Mouse (Mus musculus): ENCODE data around the gene Psd. TPM values are rescaled to one million over a fixed set of nuclear protein-coding genes. Genes with fewer than 3 reads are reported as not detected.

Gene Psd
- polyA plus RNA-seq, 1 experiment from 2014 or later = 11.9 TPM

DNA sequence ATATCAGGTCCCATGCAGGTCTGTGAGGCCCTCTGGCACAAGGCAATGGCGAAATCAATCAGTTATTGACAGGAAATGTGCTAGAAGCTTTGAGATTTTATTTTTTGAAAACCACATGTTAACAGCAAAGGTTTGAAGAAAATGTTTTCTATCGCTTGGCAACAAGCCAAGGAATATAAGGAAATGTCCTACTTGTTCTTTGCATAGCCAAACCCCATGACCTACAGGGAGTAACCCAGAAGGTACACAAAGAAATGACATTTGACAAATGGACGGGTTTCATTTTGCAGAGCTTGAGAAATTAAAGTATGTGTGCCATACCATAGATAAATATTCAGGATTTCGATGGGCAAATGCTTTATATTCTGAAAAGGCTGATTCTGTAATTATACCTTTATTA, 30.0 kb downstream of the Psd start:
- ChIA-PET POLR2A (no interaction called here), CTCF (interaction anchor here (1.2 kb wide), 1 partner anchor 211 kb away, joined by 4 read pairs; no protein-coding TSS in a partner anchor)
- peaks cover 18% of the 10 kb centered on the region for H3K27me3 ChIP-seq
- ATAC-seq = no peak
- no peak for DNase-seq (ENCODE audit: low read depth, low spot score)
- TF ChIP-seq CTCF (IDR thresholded peaks at IDR 0.05) = no peak
- in situ Hi-C loops (cut with MboI; ENCODE audit: low pct_unique_long_range_greater_than_20kb) = no loop called here

- ChIA-PET CTCF (interaction anchor here (1.0 to 1.2 kb wide), 2 partner anchors 13 to 22 kb away, joined by 4 to 5 read pairs; partner anchors contain the start of gene Nfkb2), POLR2A (no interaction called here)
- no peak for TF ChIP-seq CTCF (IDR thresholded peaks at IDR 0.05)
- no peak for ATAC-seq
- H3K27me3 ChIP-seq = peaks cover 18% of the 10 kb centered on the region
- in situ Hi-C loops (cut with MboI; ENCODE audit: low pct_unique_long_range_greater_than_20kb) = no loop called here
- DNase-seq (ENCODE audit: low read depth, low spot score) = no peak
These were observed 36.3 kb downstream of the Psd start for GRCm38 (mm10) chr19:46290535-46291105.

GRCm38 (mm10) chr19:46287566-46287965, 39.4 kb downstream of the Psd start:
- ChIA-PET CTCF (interaction anchor here (0.6 to 2.3 kb wide), 4 partner anchors 12 to 151 kb away, joined by 3 to 10 read pairs (median 5); partner anchors contain the start of gene Nfkb2), POLR2A (interaction anchor here (1.7 kb wide), 1 partner anchor 41 kb away, joined by 5 read pairs; the partner anchor contains the start of gene Fbxl15)
- TF ChIP-seq CTCF (IDR thresholded peaks at IDR 0.05) = no peak
- in situ Hi-C loops (cut with MboI; ENCODE audit: low pct_unique_long_range_greater_than_20kb) = no loop called here
- ATAC-seq (no peak), DNase-seq (ENCODE audit: low read depth, low spot score) (no peak)
- H3K27me3 ChIP-seq = peaks cover under 1% of the 10 kb centered on the region

DNA sequence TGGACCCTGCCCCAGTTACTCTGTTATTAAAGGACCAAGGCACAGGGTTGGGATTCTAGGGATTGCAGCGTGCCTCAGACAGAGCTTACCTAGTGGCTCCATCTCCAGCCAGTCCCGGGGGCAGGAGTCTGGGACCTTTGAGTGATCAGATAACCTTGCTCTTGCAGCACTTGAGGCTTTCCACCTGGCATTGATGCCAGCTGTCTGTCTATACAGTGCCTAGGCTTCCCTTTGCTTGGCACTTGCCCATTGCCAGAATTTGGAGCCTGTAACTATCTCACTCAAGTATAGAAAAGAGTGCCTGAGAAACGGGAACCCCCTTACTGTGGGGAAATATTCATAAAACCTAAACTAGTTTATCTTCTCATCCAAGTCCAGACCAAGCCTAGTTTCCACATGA, 40.0 kb downstream of the Psd start:
- DNase-seq (ENCODE audit: low read depth, low spot score) = no peak
- ATAC-seq = no peak
- POLR2A ChIA-PET = no interaction called here
- TF ChIP-seq CTCF (IDR thresholded peaks at IDR 0.05) = no peak
- CTCF ChIA-PET = interaction anchor here (0.6 to 2.3 kb wide), 3 partner anchors 13 to 140 kb away, joined by 3 to 10 read pairs (median 4); partner anchors contain the start of gene Nfkb2
- H3K27me3 ChIP-seq = no peaks in the 10 kb centered on the region
- in situ Hi-C loops (cut with MboI; ENCODE audit: low pct_unique_long_range_greater_than_20kb) = no loop called here

DNA sequence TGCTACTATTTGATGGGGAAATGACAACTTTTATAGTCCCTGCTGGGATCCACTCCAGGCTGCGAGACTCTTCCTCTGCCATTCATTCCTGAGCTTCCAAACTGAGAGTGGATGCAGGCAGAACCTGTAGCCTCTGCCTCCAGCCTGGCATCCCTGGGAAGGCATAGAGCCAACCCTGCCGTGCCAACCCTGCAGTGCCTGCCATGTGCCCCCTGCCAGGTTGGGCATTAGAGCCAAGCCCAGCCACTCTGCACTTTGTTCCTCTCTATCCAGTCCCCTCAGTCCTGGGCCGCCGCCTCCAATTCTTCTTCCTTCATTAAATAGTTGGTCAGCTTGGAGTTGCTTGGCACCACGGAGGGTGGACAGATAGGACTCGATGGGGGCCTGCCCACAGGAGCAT, 40.9 kb downstream of the Psd start:
- ChIA-PET POLR2A (interaction anchor here (0.6 to 1.2 kb wide), 2 partner anchors 45 to 140 kb away, joined by 3 to 4 read pairs; no protein-coding TSS in a partner anchor), CTCF (interaction anchor here (1.3 kb wide), 1 partner anchor 15 kb away, joined by 3 read pairs; no protein-coding TSS in a partner anchor)
- TF ChIP-seq CTCF (IDR thresholded peaks at IDR 0.05) = no peak
- in situ Hi-C loops (cut with MboI; ENCODE audit: low pct_unique_long_range_greater_than_20kb) = no loop called here
- ATAC-seq (no peak), DNase-seq (ENCODE audit: low read depth, low spot score) (no peak)
- H3K27me3 ChIP-seq = no peaks in the 10 kb centered on the region

- H3K27me3 ChIP-seq = no peaks in the 10 kb centered on the region
- ATAC-seq (no peak), DNase-seq (ENCODE audit: low read depth, low spot score) (no peak)
- in situ Hi-C loops (cut with MboI; ENCODE audit: low pct_unique_long_range_greater_than_20kb) = no loop called here
- no peak for TF ChIP-seq CTCF (IDR thresholded peaks at IDR 0.05)
- CTCF ChIA-PET = interaction anchor here (1.3 kb wide), 1 partner anchor 14 kb away, joined by 3 read pairs; no protein-coding TSS in a partner anchor
- POLR2A ChIA-PET = interaction anchor here (1.2 kb wide), 1 partner anchor 45 kb away, joined by 4 read pairs; no protein-coding TSS in a partner anchor
These were observed 41.3 kb downstream of the Psd start for GRCm38 (mm10) chr19:46285631-46286030.

GRCm38 (mm10) chr19:46284686-46285085, 42.3 kb downstream of the Psd start:
- TF ChIP-seq CTCF (IDR thresholded peaks at IDR 0.05) = no peak
- in situ Hi-C loops (cut with MboI; ENCODE audit: low pct_unique_long_range_greater_than_20kb) = no loop called here
- no peak for DNase-seq (ENCODE audit: low read depth, low spot score)
- ATAC-seq = no peak
- POLR2A ChIA-PET = interaction anchor here (0.6 to 1.2 kb wide), 2 partner anchors 46 to 167 kb away, joined by 3 to 4 read pairs; no protein-coding TSS in a partner anchor
- CTCF ChIA-PET = no interaction called here
- H3K27me3 ChIP-seq = no peaks in the 10 kb centered on the region

DNA sequence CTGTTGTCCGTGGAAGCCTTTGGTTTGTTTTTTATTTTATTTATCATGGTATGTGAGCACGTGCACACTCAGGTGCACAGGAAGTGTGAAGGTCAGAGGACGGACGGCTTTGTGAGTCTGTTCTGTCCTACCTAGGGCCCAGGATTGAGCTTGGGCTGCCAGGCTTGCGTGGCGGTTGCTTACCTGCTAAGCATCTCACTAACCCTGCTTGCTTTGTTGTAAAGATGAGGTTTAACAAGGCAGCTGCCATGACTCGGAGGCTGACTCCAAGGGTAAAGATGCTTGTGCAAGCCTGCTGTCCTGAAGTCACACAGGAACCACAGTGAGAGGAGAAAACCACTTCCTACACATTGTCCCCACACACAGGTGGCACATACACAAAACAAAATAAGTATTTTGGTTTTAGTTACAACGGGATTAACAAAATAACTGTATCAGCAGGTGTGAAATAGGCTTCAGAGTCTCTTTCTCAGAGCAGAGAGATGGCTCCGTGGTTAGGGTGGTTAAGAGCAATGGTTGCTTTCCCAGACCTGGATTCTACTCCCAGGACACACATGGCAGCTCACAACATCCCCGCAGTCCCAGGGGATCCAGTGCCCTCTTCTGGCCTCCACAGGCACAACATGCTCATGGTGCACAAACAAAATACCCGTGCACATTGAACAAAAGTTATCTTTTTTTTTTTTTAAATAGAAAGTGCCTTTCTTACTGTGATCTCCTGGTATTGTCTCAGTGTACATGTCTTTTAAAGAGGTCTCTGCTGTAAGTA, 44.7 kb downstream of the Psd start:
- ATAC-seq = no peak
- DNase-seq (ENCODE audit: low read depth, low spot score) = no peak
- H3K27me3 ChIP-seq = no peaks in the 10 kb centered on the region
- no peak for TF ChIP-seq CTCF (IDR thresholded peaks at IDR 0.05)
- in situ Hi-C loops (cut with MboI; ENCODE audit: low pct_unique_long_range_greater_than_20kb) = no loop called here
- CTCF ChIA-PET = interaction anchor here (1.6 kb wide), 1 partner anchor 146 kb away, joined by 4 read pairs; no protein-coding TSS in a partner anchor
- POLR2A ChIA-PET = no interaction called here

GRCm38 (mm10) chr19:46275307-46275706, 51.6 kb downstream of the Psd start:
- ChIA-PET POLR2A (no interaction called here), CTCF (interaction anchor here (0.9 to 2.4 kb wide), 8 partner anchors 13 to 142 kb away, joined by 3 to 10 read pairs (median 4); no protein-coding TSS in a partner anchor)
- peak; percentile 77 for TF ChIP-seq CTCF (IDR thresholded peaks at IDR 0.05)
- in situ Hi-C loops (cut with MboI; ENCODE audit: low pct_unique_long_range_greater_than_20kb) = no loop called here
- H3K27me3 ChIP-seq = no peaks in the 10 kb centered on the region
- DNase-seq (ENCODE audit: low read depth, low spot score) (no peak), ATAC-seq (no peak)

DNA sequence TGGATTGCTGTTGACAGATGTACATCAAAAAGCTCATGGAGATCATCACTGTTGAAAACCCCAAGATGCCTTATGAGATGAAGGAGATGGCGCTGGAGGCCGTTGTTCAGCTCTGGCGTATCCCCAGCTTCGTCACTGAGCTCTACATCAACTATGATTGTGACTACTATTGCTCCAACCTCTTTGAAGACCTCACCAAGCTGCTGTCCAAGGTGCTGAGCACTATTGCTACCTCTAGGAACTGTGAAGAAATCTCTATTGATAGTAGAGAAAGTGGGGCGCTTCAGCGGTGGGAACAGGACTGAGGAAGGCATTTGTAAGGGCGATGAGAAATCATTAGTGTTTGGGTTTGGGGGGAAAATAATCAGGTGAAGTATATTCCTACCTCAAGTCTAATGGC, 62.2 kb downstream of the Psd start:
- no peak for DNase-seq (ENCODE audit: low read depth, low spot score)
- ChIA-PET CTCF (interaction anchor here (1.4 to 2.0 kb wide), 2 partner anchors 12 to 19 kb away, joined by 3 to 5 read pairs; no protein-coding TSS in a partner anchor), POLR2A (no interaction called here)
- ATAC-seq = no peak
- in situ Hi-C loops (cut with MboI; ENCODE audit: low pct_unique_long_range_greater_than_20kb) = no loop called here
- no peaks in the 10 kb centered on the region for H3K27me3 ChIP-seq
- no peak for TF ChIP-seq CTCF (IDR thresholded peaks at IDR 0.05)

Other genes with a start within 250 kb of the Psd start
- not detected for gene Elovl3, start 195.3 kb downstream of the Psd start, polyA plus RNA-seq (2021)
- not detected for gene Pitx3, start 178.8 kb downstream of the Psd start, polyA plus RNA-seq (2021)
- 55.0 TPM for gene Gbf1, start 174.6 kb downstream of the Psd start, polyA plus RNA-seq (2021)
- gene Nfkb2, start 22.8 kb downstream of the Psd start, polyA plus RNA-seq (2021) = 48.2 TPM
- 13.9 TPM for gene Fbxl15, start 1.0 kb upstream of the Psd start, polyA plus RNA-seq (2021)
- 264 TPM for gene Cuedc2, start 11.5 kb upstream of the Psd start, polyA plus RNA-seq (2021)
- 11.7 TPM for gene Mfsd13a, start 14.0 kb upstream of the Psd start, polyA plus RNA-seq (2021)
- gene 2310034G01Rik, start 23.1 kb upstream of the Psd start, polyA plus RNA-seq (2021) = 0.42 TPM
- gene Actr1a, start 68.6 kb upstream of the Psd start, polyA plus RNA-seq (2021) = 159 TPM
- 35.2 TPM for gene Sufu, start 69.7 kb upstream of the Psd start, polyA plus RNA-seq (2021)
- gene Trim8, start 174.5 kb upstream of the Psd start, polyA plus RNA-seq (2021) = 89.9 TPM
- 187 TPM for gene Arl3, start 246.0 kb upstream of the Psd start, polyA plus RNA-seq (2021)
- gene Sfxn2, start 246.2 kb upstream of the Psd start, polyA plus RNA-seq (2021) = 9.3 TPM

Data from Patski (cell line).